Mouse (Mus musculus) lung, embryonic 16.5 days (tissue): Measurements from ENCODE around the gene Dnttip2. TPM values are rescaled to one million over a fixed set of nuclear protein-coding genes. Genes with fewer than 3 reads are reported as not detected.
"Not testable (repeated sequence)": the region's sequence is repeated elsewhere in the genome, so short reads cannot be mapped to it uniquely, and the experiment has no call there.

Experiments used
- ATAC-seq: fragments of 200-750 bp; cut with Nextera tagmentation; 2 replicates; pipeline ENCODE4 v1.8.0; 2017; ENCODE audit warnings: low read depth, mild to moderate bottlenecking, moderate library complexity
- H3K27ac ChIP-seq: fragments of 300-500 bp; sonication (generic); 2 replicates; pipeline ENCODE4 v1.5.1; 2014; ENCODE audit warnings: mild to moderate bottlenecking, control low read depth, low read length
- H3K27me3 ChIP-seq: fragments of 300-500 bp; sonication (generic); 2 replicates; pipeline ENCODE4 v1.6.1; 2014; ENCODE audit warnings: low read depth, low read length, mixed read lengths; ENCODE audit not compliant: control insufficient read depth, insufficient read depth
- H3K36me3 ChIP-seq: fragments of 300-500 bp; sonication (generic); 2 replicates; pipeline ENCODE4 v1.6.1; 2014; ENCODE audit warnings: low read length; ENCODE audit not compliant: control insufficient read depth, insufficient read depth
- H3K4me1 ChIP-seq: fragments of 300-500 bp; sonication (generic); replicated peaks from 2 replicates; pipeline ENCODE4 v1.6.1; 2014; ENCODE audit warnings: low read length, mixed read lengths; ENCODE audit not compliant: control insufficient read depth, insufficient read depth
- H3K4me2 ChIP-seq: fragments of 300-500 bp; sonication (generic); 2 replicates; pipeline ENCODE4 v1.6.1; 2014; ENCODE audit warnings: low read depth, low read length, control low read depth
- H3K4me3 ChIP-seq: fragments of 300-500 bp; sonication (generic); 2 replicates; pipeline ENCODE4 v1.5.1; 2014; ENCODE audit warnings: mild to moderate bottlenecking, low read length, control low read depth
- H3K9ac ChIP-seq: fragments of 300-500 bp; sonication (generic); 2 replicates; pipeline ENCODE4 v1.6.1; 2014; ENCODE audit warnings: low read length, control low read depth
- H3K9me3 ChIP-seq: fragments of 300-500 bp; sonication (generic); 2 replicates; pipeline ENCODE4 v1.6.1; 2016; ENCODE audit warnings: low read length; ENCODE audit not compliant: control insufficient read depth
- WGBS: fragments of 180-500 bp; shearing (Covaris S2); extraction: QIAGEN DNeasy Blood & Tissue Kit; methylation state at CpG from one replicate; pipeline ENCODE4 v1.1.7; 2014; 5-methylcytosine and 5-hydroxymethylcytosine counted together
- polyA plus RNA-seq: library from polyadenylated mRNA; unstranded; fragments of >200 nt; fragmentation: Nextera tagmentation; extraction: Ambion mirVana; gene quantifications from 2 replicates; pipeline ENCODE4 v1.2.1, GENCODE M21; 2015

Dnttip2 gene
- 60.4 and 61.8 TPM in 2 replicates for polyA plus RNA-seq

- Histone ChIP-seq H3K4me1 (peaks cover 24% of the 10 kb centered on the region), H3K9me3 (no peaks in the 10 kb centered on the region), H3K36me3 (peaks cover 27% of the 10 kb centered on the region), H3K4me2 (peak within 1 kb of the TSS; percentile 68), H3K4me3 (peak within 1 kb of the TSS; percentile 100), H3K27ac (peak within 1 kb of the TSS; percentile 66), H3K9ac (peak within 1 kb of the TSS; percentile 98), H3K27me3 (no peaks in the 10 kb centered on the region)
- peak; percentile 97 for ATAC-seq
- WGBS: under 1% methylated on average over 57 of the region's 57 CpGs
Measured at GRCm38 (mm10) chr3:122274241-122275024, at the start of gene Dnttip2. Gene Dnttip2 (plus strand): TSS chr3:122274388.

- not testable (repeated sequence) for H3K27me3 ChIP-seq, H3K27ac ChIP-seq, H3K4me1 ChIP-seq, H3K4me2 ChIP-seq, H3K9me3 ChIP-seq, H3K9ac ChIP-seq, H3K4me3 ChIP-seq, H3K36me3 ChIP-seq, ATAC-seq
- WGBS: 51% methylated on average over 6 of the region's 6 CpGs
Measured at GRCm38 (mm10) chr3:122226972-122227371, 47.2 kb upstream of the Dnttip2 start.

- no peaks in the 10 kb centered on the region for H3K27me3 ChIP-seq
- H3K36me3 ChIP-seq: no peaks in the 10 kb centered on the region
- H3K4me2 ChIP-seq: no peak overlapping the region
- no peaks in the 10 kb centered on the region for H3K4me1 ChIP-seq
- H3K4me3 ChIP-seq: no peak overlapping the region
- no peak overlapping the region for H3K9ac ChIP-seq
- no peak for ATAC-seq
- H3K9me3 ChIP-seq: no peaks in the 10 kb centered on the region; the same call in 1 of the 2 replicates
- 44% methylated on average over 1 of the region's 1 CpGs for WGBS
- no peak overlapping the region for H3K27ac ChIP-seq
Measured at GRCm38 (mm10) chr3:122235772-122236171, 38.4 kb upstream of the Dnttip2 start.

DNA sequence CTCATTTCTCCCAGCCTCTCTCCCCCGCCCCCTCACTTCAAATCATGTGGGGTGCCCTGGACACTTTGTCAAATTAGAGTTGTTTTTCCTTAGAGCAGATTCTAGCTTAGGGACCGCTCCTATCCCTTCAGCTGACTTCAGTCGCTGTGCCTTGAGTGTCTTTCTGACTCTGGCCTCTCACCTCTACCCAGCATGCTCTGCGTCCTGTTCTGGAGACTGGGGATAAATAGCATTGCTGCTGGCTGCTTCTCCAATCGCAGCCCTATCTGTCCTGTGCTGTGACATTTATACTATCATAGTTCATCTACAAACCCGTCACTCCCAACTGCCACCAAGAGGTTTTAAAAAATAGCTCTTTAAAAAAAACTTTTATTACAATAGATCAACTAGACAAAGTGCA lies 31.3 kb upstream of the Dnttip2 start:
- no peak overlapping the region for H3K4me3 ChIP-seq

DNA sequence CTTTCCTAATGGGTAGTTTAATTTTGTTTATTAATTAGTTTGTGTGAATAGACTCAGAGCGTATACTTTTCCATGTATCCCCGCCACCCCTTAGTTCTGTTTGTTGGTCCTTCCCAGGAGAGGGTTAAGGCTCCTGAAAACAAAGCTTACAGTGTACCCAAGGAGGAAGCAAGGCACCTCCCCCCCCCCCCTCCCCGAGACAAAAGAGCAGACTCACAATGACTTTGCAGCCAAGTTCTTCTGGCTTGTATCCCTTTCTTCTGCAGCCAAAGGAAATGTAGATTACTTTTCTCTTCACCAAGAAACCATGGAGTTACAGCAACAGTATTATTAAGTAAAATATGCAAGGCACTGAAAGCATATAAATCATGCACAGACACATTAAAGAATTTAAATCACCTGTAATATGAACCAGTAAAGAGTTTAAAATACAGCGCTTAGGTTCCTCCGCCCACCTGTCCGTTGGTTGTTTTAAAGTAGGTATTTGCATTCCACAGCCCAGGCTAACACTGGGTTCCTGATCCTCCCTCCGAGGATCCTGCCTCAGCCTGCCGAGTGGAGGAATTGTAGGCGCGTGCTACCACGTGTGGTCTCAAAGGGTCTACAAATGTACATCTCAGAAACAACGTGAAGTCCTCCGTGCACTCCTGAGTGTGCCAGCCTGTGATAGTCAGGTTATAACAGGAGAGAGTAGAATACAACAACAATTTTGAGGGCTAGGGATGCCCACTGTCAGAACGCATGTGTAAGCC lies 30.6 kb upstream of the Dnttip2 start:
- H3K4me2 ChIP-seq: no peak overlapping the region
- ATAC-seq: no peak
- H3K36me3 ChIP-seq: no peaks in the 10 kb centered on the region
- no peaks in the 10 kb centered on the region for H3K27me3 ChIP-seq
- H3K4me3 ChIP-seq: no peak overlapping the region
- no peaks in the 10 kb centered on the region for H3K9me3 ChIP-seq
- no peak overlapping the region for H3K9ac ChIP-seq
- H3K4me1 ChIP-seq: peaks cover 26% of the 10 kb centered on the region
- peak overlapping the region; percentile 16; the same call in 1 of the 2 replicates for H3K27ac ChIP-seq
- WGBS: 44% methylated on average over 14 of the region's 14 CpGs

More for the DNA sequence above, 31.3 kb upstream of the Dnttip2 start:
- Histone ChIP-seq H3K4me2 (no peak overlapping the region), H3K9ac (no peak overlapping the region), H3K27me3 (no peaks in the 10 kb centered on the region), H3K9me3 (no peaks in the 10 kb centered on the region), H3K4me1 (peaks cover 25% of the 10 kb centered on the region), H3K36me3 (no peaks in the 10 kb centered on the region), H3K27ac (no peak overlapping the region)
- 45% methylated on average over 6 of the region's 6 CpGs for WGBS
- no peak for ATAC-seq

DNA sequence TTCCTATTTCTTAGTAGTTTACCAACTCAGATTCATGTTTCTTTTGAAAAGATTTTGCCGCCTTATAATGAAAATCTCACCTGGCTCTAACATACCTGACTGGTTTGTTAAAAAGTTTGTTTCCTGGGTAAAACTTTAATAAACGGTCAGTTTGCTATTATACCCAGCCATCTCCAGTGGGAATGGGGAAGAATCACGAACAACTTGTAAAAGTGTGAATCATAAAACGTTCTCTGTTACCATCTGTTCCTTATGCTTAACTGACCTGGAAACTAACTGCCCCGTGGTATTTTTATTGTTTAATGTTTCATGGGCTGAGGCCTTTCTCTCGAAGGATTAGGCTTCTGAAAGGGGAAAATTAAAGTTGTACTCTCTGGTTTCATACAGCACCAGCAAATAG lies 29.4 kb upstream of the Dnttip2 start:
- H3K4me2 ChIP-seq: peak overlapping the region; percentile 78
- peaks cover 26% of the 10 kb centered on the region for H3K4me1 ChIP-seq
- H3K36me3 ChIP-seq: no peaks in the 10 kb centered on the region
- H3K9ac ChIP-seq: peak overlapping the region; percentile 48
- no peaks in the 10 kb centered on the region for H3K27me3 ChIP-seq
- H3K9me3 ChIP-seq: no peaks in the 10 kb centered on the region
- WGBS: 51% methylated on average over 6 of the region's 6 CpGs
- no peak for ATAC-seq
- 0 out of 2 replicates have a peak overlapping the region, but pooled peaks have one; percentile 27 for H3K27ac ChIP-seq
- peak overlapping the region; percentile 97 for H3K4me3 ChIP-seq

DNA sequence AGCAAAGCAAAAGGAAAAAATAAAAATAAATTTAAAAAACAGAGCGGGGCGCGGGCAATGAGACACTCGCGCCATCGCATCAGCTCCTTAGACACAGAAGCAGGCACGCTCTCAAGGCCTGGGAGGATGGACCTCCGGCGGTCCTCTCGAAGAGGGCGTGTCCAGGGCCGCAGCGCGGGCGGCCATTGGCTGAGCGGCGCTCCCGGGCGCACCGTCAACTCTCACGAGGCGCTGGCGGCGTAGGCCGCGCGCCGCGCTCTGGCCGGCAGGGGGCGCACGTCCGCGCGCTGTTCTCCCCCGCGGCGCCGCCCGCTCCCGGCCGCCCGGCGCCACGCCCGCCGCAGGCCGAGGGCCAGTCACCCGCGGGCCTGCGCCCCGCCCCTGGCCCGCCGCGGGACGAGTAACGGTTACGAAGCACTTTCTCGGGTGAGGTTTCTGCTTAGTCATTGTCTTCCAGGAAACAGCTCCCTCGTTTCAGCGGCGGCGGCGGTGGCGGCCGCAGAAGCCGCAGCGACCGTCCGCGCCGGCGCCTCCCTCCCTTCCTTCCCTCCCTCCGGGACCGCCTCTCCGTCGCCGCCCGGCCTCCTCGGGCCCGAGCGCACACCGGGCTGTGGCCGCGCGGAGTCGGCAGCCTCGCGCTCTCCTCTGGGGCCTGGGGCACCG lies 28.8 kb upstream of the Dnttip2 start, which contains the start of gene Gclm:
Gene Gclm (plus strand): TSS at position 343 of the 663 bp plus-strand sequence.
- no peaks in the 10 kb centered on the region for H3K27me3 ChIP-seq
- peak within 1 kb of the TSS; percentile 84 for H3K27ac ChIP-seq
- no peaks in the 10 kb centered on the region for H3K9me3 ChIP-seq
- under 1% methylated on average over 75 of the region's 90 CpGs for WGBS
- H3K4me2 ChIP-seq: peak within 1 kb of the TSS; percentile 78
- ATAC-seq: peak; percentile 98
- no peaks in the 10 kb centered on the region for H3K36me3 ChIP-seq
- peak within 1 kb of the TSS; percentile 88 for H3K9ac ChIP-seq
- H3K4me1 ChIP-seq: peaks cover 26% of the 10 kb centered on the region
- H3K4me3 ChIP-seq: peak within 1 kb of the TSS; percentile 97

- Histone ChIP-seq H3K27ac (peak overlapping the region; percentile 84), H3K4me2 (peak overlapping the region; percentile 78), H3K4me1 (peaks cover 26% of the 10 kb centered on the region), H3K27me3 (no peaks in the 10 kb centered on the region), H3K36me3 (no peaks in the 10 kb centered on the region), H3K9ac (peak overlapping the region; percentile 88), H3K4me3 (peak overlapping the region; percentile 97), H3K9me3 (no peaks in the 10 kb centered on the region)
- peak; percentile 56 for ATAC-seq
- WGBS: 0% methylated on average over 43 of the region's 50 CpGs
Measured at GRCm38 (mm10) chr3:122245878-122246332, 28.3 kb upstream of the Dnttip2 start.
